Mouse (Mus musculus) thymus, adult 2 months (tissue): Measurements from ENCODE around the gene Urb1.

ENCODE experiments used
- CTCF ChIP-seq: fragments of 200-500 bp; IDR thresholded peaks from 2 replicates; pipeline ENCODE4 v1.5.1; 2012; ENCODE audit warnings: mild to moderate bottlenecking, control low read depth, low read length, moderate library complexity, borderline replicate concordance; ENCODE audit not compliant: control insufficient read depth, poor library complexity, insufficient read depth; ENCODE audit errors: extremely low read depth
- POLR2A ChIP-seq: fragments of 200-500 bp; IDR thresholded peaks from 2 replicates; pipeline ENCODE4 v1.6.1; 2012; ENCODE audit warnings: mild to moderate bottlenecking, low read length, control low read depth, moderate library complexity; ENCODE audit not compliant: control insufficient read depth, poor library complexity, insufficient read depth; ENCODE audit errors: extremely low read depth

- no peak for TF ChIP-seq CTCF
- TF ChIP-seq POLR2A = no peak
These were observed 103.9 kb downstream of the Urb1 start for GRCm38 (mm10) chr16:90706279-90706678.
